Mouse (Mus musculus): ENCODE results near the gene Palld.

DNA sequence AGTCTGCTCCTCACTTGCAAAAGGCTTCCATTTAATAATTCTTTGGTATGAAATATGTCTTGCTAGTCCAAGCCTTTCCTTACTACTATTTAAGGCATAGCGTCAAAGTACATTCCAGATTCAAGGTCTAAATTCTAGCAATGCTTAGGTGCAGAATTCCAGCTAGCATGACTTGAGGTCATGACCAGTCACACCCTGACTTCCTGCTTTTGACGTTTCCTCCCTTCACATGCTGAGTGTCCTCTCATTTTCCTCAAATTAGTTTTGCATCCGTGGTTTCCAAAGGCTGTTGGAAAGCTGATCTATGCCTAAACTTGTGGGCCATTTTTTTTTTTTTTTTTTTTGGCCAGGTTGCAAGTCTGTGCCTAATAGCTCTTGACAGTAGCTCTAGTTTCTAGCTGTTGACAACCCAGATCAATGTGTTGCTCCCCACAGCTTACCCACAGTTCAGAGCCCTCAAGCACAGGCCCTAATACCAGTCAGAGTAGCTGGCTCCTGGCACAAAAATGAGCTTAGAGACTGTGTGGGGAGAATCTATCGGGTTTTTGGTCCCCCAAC is 327.3 kb downstream of the Palld start:
- TF ChIP-seq CTCF (IDR thresholded peaks at IDR 0.05; ENCODE audit: low read depth, low read length) (no peak), EP300 (IDR thresholded peaks at IDR 0.05; ENCODE audit: insufficient read depth, low read depth, low read length) (no peak)

All from ES-Bruce4 (cell line).